Mouse (Mus musculus): Measurements from ENCODE around the gene Mettl7a2. TPM values are rescaled to one million over a fixed set of nuclear protein-coding genes. Genes with fewer than 3 reads are reported as not detected.

Gene Mettl7a2
- polyA plus RNA-seq, 1 experiment from 2014 or later: not detected

DNA sequence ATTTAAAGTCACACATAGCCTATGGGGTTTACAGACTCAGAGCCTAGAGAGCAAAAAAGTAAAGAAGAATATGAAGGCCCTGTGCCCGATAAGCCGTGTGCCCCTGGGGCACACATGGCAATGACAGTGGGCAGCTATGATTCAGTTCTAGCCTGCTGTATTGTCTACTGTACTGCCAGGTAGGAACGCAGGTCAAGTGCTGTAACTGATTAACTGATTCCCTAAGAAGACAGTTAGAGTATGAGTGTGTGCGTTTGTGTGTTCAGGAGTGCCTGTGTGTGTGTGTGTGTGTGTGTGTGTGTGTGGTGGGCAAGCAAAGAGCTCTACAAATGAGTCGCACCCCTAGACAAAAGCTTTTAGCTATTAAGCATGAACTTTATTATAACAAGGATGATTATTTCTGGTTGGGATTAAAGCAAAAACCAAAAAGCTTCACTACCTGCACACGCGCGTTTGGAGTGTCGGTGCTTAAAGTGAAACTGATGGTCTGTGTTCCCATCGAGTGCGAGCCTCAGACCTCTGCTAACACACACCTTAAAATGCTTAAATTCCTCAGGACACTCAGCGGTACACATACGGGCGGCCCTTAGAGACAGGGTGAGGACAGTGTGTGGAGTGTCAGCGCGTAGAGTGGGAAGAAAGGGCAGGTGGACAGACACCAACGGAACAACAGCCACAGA is 34.7 kb downstream of the Mettl7a2 start:
- Histone ChIP-seq H3K9me3 (ENCODE audit: control insufficient read depth, low read length) (no peaks in the 10 kb centered on the region), H3K36me3 (ENCODE audit: control insufficient read depth, insufficient read depth, low read length) (no peaks in the 10 kb centered on the region), H3K27me3 (ENCODE audit: control insufficient read depth, insufficient read depth, low read length) (no peaks in the 10 kb centered on the region), H3K9ac (ENCODE audit: low read length) (no peak overlapping the region), H3K4me3 (ENCODE audit: low read depth, low read length) (no peak overlapping the region), H3K4me2 (no peak overlapping the region), H3K4me1 (ENCODE audit: control insufficient read depth, insufficient read depth, low read length) (no peaks in the 10 kb centered on the region), H3K27ac (ENCODE audit: low read depth, low read length) (no peak overlapping the region)
- DNase-seq (ENCODE audit: low spot score, missing footprints) (no peak), ATAC-seq (ENCODE audit: low FRiP score) (no peak)
- WGBS: 95% methylated on average over 17 of the region's 17 CpGs

DNA sequence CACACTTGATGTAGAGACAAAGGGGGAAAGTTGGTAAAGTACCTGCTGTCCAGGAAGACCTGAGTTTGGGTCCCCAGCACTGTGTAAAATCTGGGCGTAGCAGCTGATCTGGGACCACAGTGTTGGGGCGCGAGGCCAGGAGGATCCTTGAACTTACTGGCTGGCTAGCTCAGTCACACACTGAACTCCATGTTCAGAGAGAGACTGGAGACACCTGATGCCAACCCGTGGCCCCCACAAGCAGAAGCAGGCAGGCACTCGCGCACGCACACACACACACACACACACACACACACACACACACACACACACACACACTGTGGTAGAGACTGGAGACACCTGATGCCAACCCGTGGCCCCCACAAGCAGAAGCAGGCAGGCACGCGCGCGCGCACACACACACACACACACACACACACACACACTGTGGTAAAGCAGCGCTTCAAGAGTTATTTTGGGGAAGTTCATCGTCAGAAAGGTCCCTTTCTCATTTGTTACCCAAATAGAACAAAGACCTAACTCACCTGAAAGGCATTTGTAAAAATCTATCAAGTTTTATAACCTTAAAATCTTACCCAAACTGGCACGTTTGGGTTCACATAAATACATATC is 35.3 kb downstream of the Mettl7a2 start:
- Histone ChIP-seq H3K4me1 (ENCODE audit: control insufficient read depth, insufficient read depth, low read length) (no peaks in the 10 kb centered on the region), H3K9me3 (ENCODE audit: control insufficient read depth, low read length) (no peaks in the 10 kb centered on the region), H3K9ac (ENCODE audit: low read length) (no peak overlapping the region), H3K36me3 (ENCODE audit: control insufficient read depth, insufficient read depth, low read length) (no peaks in the 10 kb centered on the region; the same call in 1 of the 2 replicates), H3K27me3 (ENCODE audit: control insufficient read depth, insufficient read depth, low read length) (no peaks in the 10 kb centered on the region), H3K27ac (ENCODE audit: low read depth, low read length) (no peak overlapping the region), H3K4me3 (ENCODE audit: low read depth, low read length) (no peak overlapping the region), H3K4me2 (no peak overlapping the region)
- 92% methylated on average over 14 of the region's 16 CpGs for WGBS
- no peak for ATAC-seq (ENCODE audit: low FRiP score)
- DNase-seq (ENCODE audit: low spot score, missing footprints): no peak

DNA sequence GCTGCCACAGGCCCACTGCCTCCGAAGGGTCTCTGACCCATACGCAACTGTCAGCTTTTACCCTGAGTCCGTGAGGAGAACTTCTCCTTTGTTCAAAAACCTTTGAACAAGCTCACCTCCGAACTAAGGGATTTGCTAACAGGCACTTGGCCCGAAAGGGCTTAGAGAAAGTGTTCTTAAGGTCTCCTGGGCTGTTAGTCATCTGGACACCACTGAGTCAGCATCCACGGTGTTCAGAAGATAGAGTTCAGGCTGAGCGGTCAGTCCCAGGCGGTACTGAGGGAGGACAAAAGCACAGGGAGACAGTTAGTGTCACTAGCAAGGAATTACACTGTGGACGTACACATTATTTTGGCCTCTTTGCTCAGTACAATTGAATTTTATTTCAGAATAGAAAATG is 35.9 kb downstream of the Mettl7a2 start:
- peaks cover 4% of the 10 kb centered on the region; the same call in 1 of the 2 replicates for H3K36me3 ChIP-seq (ENCODE audit: control insufficient read depth, insufficient read depth, low read length)

DNA sequence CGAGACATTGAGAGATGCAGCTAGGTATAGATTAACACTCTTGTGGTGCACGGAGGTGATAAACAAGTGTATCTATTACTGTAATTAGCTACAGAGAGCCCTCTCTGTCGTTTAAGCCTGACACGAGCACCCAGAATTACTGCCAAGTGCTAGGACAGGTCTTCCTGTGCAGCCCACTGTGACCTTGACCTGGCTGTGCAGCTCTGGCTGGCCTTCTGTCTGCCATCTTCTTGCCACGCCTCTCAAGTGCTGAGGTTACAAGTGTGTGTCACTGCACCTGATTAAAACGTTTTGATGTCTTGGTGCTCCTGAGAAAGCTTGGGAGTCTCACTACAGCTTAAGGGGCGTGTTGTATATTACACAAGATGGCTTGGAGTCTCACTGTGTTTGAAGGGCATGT is 38.1 kb downstream of the Mettl7a2 start:
- Histone ChIP-seq H3K36me3 (ENCODE audit: control insufficient read depth, insufficient read depth, low read length) (peaks cover 5% of the 10 kb centered on the region; the same call in 1 of the 2 replicates), H3K4me1 (ENCODE audit: control insufficient read depth, insufficient read depth, low read length) (no peaks in the 10 kb centered on the region), H3K27ac (ENCODE audit: low read depth, low read length) (no peak overlapping the region), H3K9me3 (ENCODE audit: control insufficient read depth, low read length) (no peaks in the 10 kb centered on the region), H3K9ac (ENCODE audit: low read length) (no peak overlapping the region), H3K4me3 (ENCODE audit: low read depth, low read length) (no peak overlapping the region), H3K27me3 (ENCODE audit: control insufficient read depth, insufficient read depth, low read length) (no peaks in the 10 kb centered on the region), H3K4me2 (no peak overlapping the region)
- no peak for DNase-seq (ENCODE audit: low spot score, missing footprints)
- WGBS: 84% methylated on average over 7 of the region's 7 CpGs
- ATAC-seq (ENCODE audit: low FRiP score): no peak

More for the DNA sequence above, 35.9 kb downstream of the Mettl7a2 start:
- Histone ChIP-seq H3K4me2 (no peak overlapping the region), H3K4me3 (ENCODE audit: low read depth, low read length) (no peak overlapping the region), H3K9me3 (ENCODE audit: control insufficient read depth, low read length) (no peaks in the 10 kb centered on the region), H3K27me3 (ENCODE audit: control insufficient read depth, insufficient read depth, low read length) (no peaks in the 10 kb centered on the region), H3K4me1 (ENCODE audit: control insufficient read depth, insufficient read depth, low read length) (no peaks in the 10 kb centered on the region), H3K9ac (ENCODE audit: low read length) (no peak overlapping the region), H3K27ac (ENCODE audit: low read depth, low read length) (no peak overlapping the region)
- DNase-seq (ENCODE audit: low spot score, missing footprints): no peak
- ATAC-seq (ENCODE audit: low FRiP score): no peak
- 67% methylated on average over 9 of the region's 9 CpGs for WGBS

DNA sequence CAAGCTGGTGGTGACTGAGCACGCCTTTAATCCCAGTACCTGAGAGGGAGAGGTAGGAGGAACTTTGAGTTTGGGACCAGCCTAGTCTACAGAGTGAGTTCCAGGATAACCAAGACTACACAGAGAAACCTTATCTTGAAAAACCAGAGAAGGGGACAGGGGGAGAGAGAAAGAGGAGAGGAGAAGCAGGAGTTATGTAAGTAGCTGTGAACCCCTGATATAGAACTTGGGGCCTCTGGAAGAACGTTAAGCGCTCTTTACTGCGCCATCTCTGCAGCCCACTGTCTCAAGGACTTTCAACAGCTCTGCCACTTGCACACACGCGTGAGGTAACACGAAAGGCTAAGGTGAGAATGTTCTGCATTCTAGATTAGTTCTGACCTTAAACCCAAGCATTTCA is 38.6 kb downstream of the Mettl7a2 start:
- no peak overlapping the region for H3K9ac ChIP-seq (ENCODE audit: low read length)
- peaks cover 5% of the 10 kb centered on the region; the same call in 1 of the 2 replicates for H3K36me3 ChIP-seq (ENCODE audit: control insufficient read depth, insufficient read depth, low read length)
- DNase-seq (ENCODE audit: low spot score, missing footprints) (no peak), ATAC-seq (ENCODE audit: low FRiP score) (no peak)
- H3K27me3 ChIP-seq (ENCODE audit: control insufficient read depth, insufficient read depth, low read length): no peaks in the 10 kb centered on the region
- no peak overlapping the region for H3K4me2 ChIP-seq
- H3K27ac ChIP-seq (ENCODE audit: low read depth, low read length): no peak overlapping the region
- H3K4me1 ChIP-seq (ENCODE audit: control insufficient read depth, insufficient read depth, low read length): no peaks in the 10 kb centered on the region
- H3K9me3 ChIP-seq (ENCODE audit: control insufficient read depth, low read length): no peaks in the 10 kb centered on the region
- WGBS: 89% methylated on average over 7 of the region's 7 CpGs
- H3K4me3 ChIP-seq (ENCODE audit: low read depth, low read length): no peak overlapping the region

DNA sequence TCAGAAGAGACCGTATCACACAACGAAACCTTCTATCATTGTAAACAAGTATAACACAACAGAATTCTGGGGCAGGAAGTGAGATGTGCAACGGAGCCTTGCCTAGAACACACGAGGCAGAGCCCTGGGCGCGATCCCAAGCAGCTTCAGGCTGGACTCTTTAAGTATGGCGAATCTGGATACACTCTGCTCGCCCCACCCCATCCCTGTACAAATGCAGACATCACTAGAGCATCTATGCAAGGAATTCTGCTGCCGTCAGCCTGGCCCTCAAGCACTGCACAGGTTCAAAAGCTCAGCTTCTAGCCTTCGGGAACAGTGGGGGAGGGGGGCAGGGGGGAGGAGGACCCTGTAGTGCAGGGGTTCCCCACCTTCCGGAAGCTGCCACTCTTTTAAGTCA is 40.0 kb downstream of the Mettl7a2 start:
- no peak for DNase-seq (ENCODE audit: low spot score, missing footprints)
- H3K9me3 ChIP-seq (ENCODE audit: control insufficient read depth, low read length): no peaks in the 10 kb centered on the region
- H3K4me1 ChIP-seq (ENCODE audit: control insufficient read depth, insufficient read depth, low read length): no peaks in the 10 kb centered on the region
- no peak overlapping the region for H3K4me3 ChIP-seq (ENCODE audit: low read depth, low read length)
- no peaks in the 10 kb centered on the region for H3K27me3 ChIP-seq (ENCODE audit: control insufficient read depth, insufficient read depth, low read length)
- WGBS: 91% methylated on average over 11 of the region's 11 CpGs
- no peak overlapping the region for H3K4me2 ChIP-seq
- no peak overlapping the region for H3K27ac ChIP-seq (ENCODE audit: low read depth, low read length)
- ATAC-seq (ENCODE audit: low FRiP score): no peak
- H3K36me3 ChIP-seq (ENCODE audit: control insufficient read depth, insufficient read depth, low read length): peaks cover 12% of the 10 kb centered on the region
- H3K9ac ChIP-seq (ENCODE audit: low read length): no peak overlapping the region

DNA sequence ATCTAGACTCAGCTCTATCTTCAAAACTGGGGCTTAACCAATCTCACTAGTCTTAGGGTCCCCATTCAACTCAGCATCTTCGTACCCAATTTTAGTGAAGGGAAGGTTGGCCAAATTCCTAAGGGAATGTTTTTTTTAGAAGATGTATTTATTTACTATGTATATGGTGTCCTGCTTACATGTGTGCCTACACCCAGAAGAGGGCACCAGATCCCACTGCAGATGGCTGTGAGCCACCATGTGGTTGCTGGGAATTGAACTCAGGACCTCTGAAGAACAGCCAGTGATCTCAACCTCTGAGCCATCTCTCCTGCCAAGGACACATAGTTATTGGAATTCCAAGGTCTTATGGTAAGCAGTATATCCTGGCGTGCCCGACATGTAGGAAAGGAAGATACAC is 42.6 kb downstream of the Mettl7a2 start:
- no peak overlapping the region for H3K9ac ChIP-seq (ENCODE audit: low read length)
- H3K36me3 ChIP-seq (ENCODE audit: control insufficient read depth, insufficient read depth, low read length): peaks cover 26% of the 10 kb centered on the region
- H3K27me3 ChIP-seq (ENCODE audit: control insufficient read depth, insufficient read depth, low read length): no peaks in the 10 kb centered on the region
- no peaks in the 10 kb centered on the region for H3K9me3 ChIP-seq (ENCODE audit: control insufficient read depth, low read length)
- no peak overlapping the region for H3K27ac ChIP-seq (ENCODE audit: low read depth, low read length)
- no peak overlapping the region for H3K4me3 ChIP-seq (ENCODE audit: low read depth, low read length)
- WGBS: 96% methylated on average over 3 of the region's 3 CpGs
- DNase-seq (ENCODE audit: low spot score, missing footprints) (no peak), ATAC-seq (ENCODE audit: low FRiP score) (no peak)
- H3K4me1 ChIP-seq (ENCODE audit: control insufficient read depth, insufficient read depth, low read length): no peaks in the 10 kb centered on the region
- no peak overlapping the region for H3K4me2 ChIP-seq

DNA sequence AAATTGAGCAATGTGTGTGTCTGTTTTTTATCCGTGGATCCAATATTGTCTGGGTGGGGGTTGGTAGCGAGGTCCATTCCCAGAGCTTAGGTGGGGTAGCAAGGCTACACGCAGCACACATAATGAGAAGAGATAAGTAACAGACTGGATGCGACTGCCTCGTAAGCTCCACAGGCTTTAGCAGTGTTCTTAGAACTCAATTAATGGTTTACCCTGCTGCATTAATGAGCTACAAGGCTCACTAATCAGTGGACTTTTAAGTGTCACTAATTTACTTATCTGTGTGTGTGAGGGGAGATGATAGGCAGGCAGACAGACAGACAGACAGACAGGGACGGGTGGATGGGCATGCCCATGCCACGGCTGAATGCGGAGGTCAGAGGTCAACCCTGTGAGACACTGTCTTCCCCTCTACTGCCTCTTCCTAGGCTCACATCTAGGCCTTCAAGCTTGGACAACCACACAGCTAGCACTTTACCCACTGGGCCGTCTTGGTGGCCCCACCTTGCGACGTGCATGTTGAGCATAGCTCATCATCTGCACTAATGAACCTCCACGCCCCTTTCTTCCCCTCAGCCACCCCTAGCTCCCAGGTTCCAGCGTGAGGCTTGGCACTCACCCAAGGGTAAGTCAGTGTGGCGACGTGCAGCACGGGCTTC is 47.7 kb downstream of the Mettl7a2 start:
- H3K27ac ChIP-seq (ENCODE audit: low read depth, low read length): no peak overlapping the region
- H3K9me3 ChIP-seq (ENCODE audit: control insufficient read depth, low read length): no peaks in the 10 kb centered on the region
- DNase-seq (ENCODE audit: low spot score, missing footprints) (no peak), ATAC-seq (ENCODE audit: low FRiP score) (no peak)
- H3K4me2 ChIP-seq: no peak overlapping the region
- WGBS: 91% methylated on average over 16 of the region's 16 CpGs
- H3K4me3 ChIP-seq (ENCODE audit: low read depth, low read length): no peak overlapping the region
- H3K9ac ChIP-seq (ENCODE audit: low read length): no peak overlapping the region
- no peaks in the 10 kb centered on the region for H3K4me1 ChIP-seq (ENCODE audit: control insufficient read depth, insufficient read depth, low read length)
- H3K36me3 ChIP-seq (ENCODE audit: control insufficient read depth, insufficient read depth, low read length): peaks cover 32% of the 10 kb centered on the region
- H3K27me3 ChIP-seq (ENCODE audit: control insufficient read depth, insufficient read depth, low read length): no peaks in the 10 kb centered on the region

DNA sequence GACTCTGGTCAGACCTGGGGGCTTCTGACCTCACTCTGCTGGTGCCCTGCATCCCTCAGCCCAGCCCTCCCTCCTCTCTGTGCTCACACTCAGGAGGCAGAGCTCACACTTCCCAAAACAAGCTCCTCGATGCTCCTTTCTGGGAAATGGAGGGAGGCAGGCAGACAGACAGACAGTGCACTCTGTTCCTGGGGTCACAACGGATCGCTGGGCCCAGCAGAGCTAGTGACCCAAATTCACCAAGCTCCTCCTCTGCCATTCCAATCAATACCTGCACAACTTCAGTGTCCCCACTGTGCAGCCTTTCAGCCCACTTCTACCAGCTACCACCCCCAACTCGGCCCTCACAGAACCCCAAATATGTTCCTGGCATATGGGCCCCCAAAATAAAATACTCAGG is 48.8 kb downstream of the Mettl7a2 start:
- peaks cover 32% of the 10 kb centered on the region for H3K36me3 ChIP-seq (ENCODE audit: control insufficient read depth, insufficient read depth, low read length)
- no peak for ATAC-seq (ENCODE audit: low FRiP score)
- no peak overlapping the region for H3K4me2 ChIP-seq
- H3K4me3 ChIP-seq (ENCODE audit: low read depth, low read length): no peak overlapping the region
- no peak for DNase-seq (ENCODE audit: low spot score, missing footprints)
- no peaks in the 10 kb centered on the region for H3K27me3 ChIP-seq (ENCODE audit: control insufficient read depth, insufficient read depth, low read length)
- H3K9ac ChIP-seq (ENCODE audit: low read length): no peak overlapping the region
- H3K27ac ChIP-seq (ENCODE audit: low read depth, low read length): no peak overlapping the region
- no peaks in the 10 kb centered on the region for H3K9me3 ChIP-seq (ENCODE audit: control insufficient read depth, low read length)
- WGBS: 89% methylated on average over 4 of the region's 4 CpGs
- H3K4me1 ChIP-seq (ENCODE audit: control insufficient read depth, insufficient read depth, low read length): no peaks in the 10 kb centered on the region

Measured in midbrain, embryonic 11.5 days (tissue).